Mouse (Mus musculus): ENCODE data around the gene Alad. TPM values are rescaled to one million over a fixed set of nuclear protein-coding genes. Genes with fewer than 3 reads are reported as not detected.
A peak's percentile ranks its signal among the peaks of the same experiment; 100 is the strongest.

Alad gene
- polyA plus RNA-seq, 1 experiment from 2014 or later: 156 TPM

- 79% methylated on average over 2 of the region's 2 CpGs for WGBS
- H3K4me2 ChIP-seq (replicated peaks; ENCODE audit: low read depth): no peak overlapping the region
- no peak overlapping the region for H3K27ac ChIP-seq (ENCODE audit: low read depth, low read length)
- H3K27me3 ChIP-seq (replicated peaks; ENCODE audit: control insufficient read depth, insufficient read depth, low read length): no peaks in the 10 kb centered on the region
- no peak for ATAC-seq
- no peaks in the 10 kb centered on the region for H3K9me3 ChIP-seq (ENCODE audit: control insufficient read depth)
- H3K4me1 ChIP-seq (replicated peaks; ENCODE audit: control insufficient read depth, insufficient read depth, low read length): peaks cover 7% of the 10 kb centered on the region; the same call in 1 of the 2 replicates
- no peak for TF ChIP-seq CTCF (IDR thresholded peaks at IDR 0.05; ENCODE audit: low read depth)
- no peak overlapping the region for H3K4me3 ChIP-seq (ENCODE audit: low read depth, low read length)
- no peak overlapping the region for H3K9ac ChIP-seq (ENCODE audit: low read depth, low read length)
- peaks cover 4% of the 10 kb centered on the region; the same call in 1 of the 2 replicates for H3K36me3 ChIP-seq (ENCODE audit: control insufficient read depth, insufficient read depth)
Measured at GRCm38 (mm10) chr4:62487914-62488313, 31.8 kb downstream of the Alad start.

- Histone ChIP-seq H3K4me2 (replicated peaks; ENCODE audit: low read depth) (no peak overlapping the region), H3K27me3 (replicated peaks; ENCODE audit: control insufficient read depth, insufficient read depth, low read length) (no peaks in the 10 kb centered on the region), H3K9ac (ENCODE audit: low read depth, low read length) (no peak overlapping the region), H3K27ac (ENCODE audit: low read depth, low read length) (no peak overlapping the region), H3K4me3 (ENCODE audit: low read depth, low read length) (no peak overlapping the region), H3K36me3 (ENCODE audit: control insufficient read depth, insufficient read depth) (peaks cover 4% of the 10 kb centered on the region; the same call in 1 of the 2 replicates), H3K9me3 (ENCODE audit: control insufficient read depth) (no peaks in the 10 kb centered on the region), H3K4me1 (replicated peaks; ENCODE audit: control insufficient read depth, insufficient read depth, low read length) (peaks cover 7% of the 10 kb centered on the region; the same call in 1 of the 2 replicates)
- WGBS: 90% methylated on average over 5 of the region's 5 CpGs
- TF ChIP-seq CTCF (IDR thresholded peaks at IDR 0.05; ENCODE audit: low read depth): no peak
- no peak for ATAC-seq
Measured at GRCm38 (mm10) chr4:62487172-62487571, 32.5 kb downstream of the Alad start.

- Histone ChIP-seq H3K9ac (ENCODE audit: low read depth, low read length) (no peak overlapping the region), H3K4me3 (ENCODE audit: low read depth, low read length) (no peak overlapping the region), H3K4me1 (replicated peaks; ENCODE audit: control insufficient read depth, insufficient read depth, low read length) (peaks cover 7% of the 10 kb centered on the region; the same call in 1 of the 2 replicates), H3K4me2 (replicated peaks; ENCODE audit: low read depth) (no peak overlapping the region), H3K9me3 (ENCODE audit: control insufficient read depth) (no peaks in the 10 kb centered on the region), H3K27me3 (replicated peaks; ENCODE audit: control insufficient read depth, insufficient read depth, low read length) (no peaks in the 10 kb centered on the region), H3K27ac (ENCODE audit: low read depth, low read length) (no peak overlapping the region), H3K36me3 (ENCODE audit: control insufficient read depth, insufficient read depth) (peaks cover 2% of the 10 kb centered on the region; the same call in 1 of the 2 replicates)
- no peak for ATAC-seq
- no peak for TF ChIP-seq CTCF (IDR thresholded peaks at IDR 0.05; ENCODE audit: low read depth)
- 95% methylated on average over 15 of the region's 15 CpGs for WGBS
Measured at GRCm38 (mm10) chr4:62486162-62486696, 33.5 kb downstream of the Alad start.

- Histone ChIP-seq H3K27ac (ENCODE audit: low read depth, low read length) (peak overlapping the region; percentile 68), H3K4me3 (ENCODE audit: low read depth, low read length) (no peak overlapping the region), H3K4me1 (replicated peaks; ENCODE audit: control insufficient read depth, insufficient read depth, low read length) (peaks cover 7% of the 10 kb centered on the region; the same call in 1 of the 2 replicates)
Measured at GRCm38 (mm10) chr4:62485450-62486161, 34.1 kb downstream of the Alad start.

GRCm38 (mm10) chr4:62484928-62485327 lies 34.8 kb downstream of the Alad start:
- TF ChIP-seq CTCF (IDR thresholded peaks at IDR 0.05; ENCODE audit: low read depth): no peak
- H3K4me2 ChIP-seq (replicated peaks; ENCODE audit: low read depth): no peak overlapping the region
- H3K9ac ChIP-seq (ENCODE audit: low read depth, low read length): no peak overlapping the region
- H3K4me1 ChIP-seq (replicated peaks; ENCODE audit: control insufficient read depth, insufficient read depth, low read length): peaks cover 7% of the 10 kb centered on the region; the same call in 1 of the 2 replicates
- H3K27ac ChIP-seq (ENCODE audit: low read depth, low read length): peak overlapping the region; percentile 68
- no peak overlapping the region for H3K4me3 ChIP-seq (ENCODE audit: low read depth, low read length)
- H3K9me3 ChIP-seq (ENCODE audit: control insufficient read depth): no peaks in the 10 kb centered on the region
- WGBS: 86% methylated on average over 3 of the region's 3 CpGs
- H3K36me3 ChIP-seq (ENCODE audit: control insufficient read depth, insufficient read depth): no peaks in the 10 kb centered on the region
- peak; percentile 57 for ATAC-seq
- no peaks in the 10 kb centered on the region for H3K27me3 ChIP-seq (replicated peaks; ENCODE audit: control insufficient read depth, insufficient read depth, low read length)

More at GRCm38 (mm10) chr4:62485450-62486161, 34.1 kb downstream of the Alad start:
- 57% methylated on average over 8 of the region's 8 CpGs for WGBS
- TF ChIP-seq CTCF (IDR thresholded peaks at IDR 0.05; ENCODE audit: low read depth): no peak
- Histone ChIP-seq H3K9me3 (ENCODE audit: control insufficient read depth) (no peaks in the 10 kb centered on the region), H3K27me3 (replicated peaks; ENCODE audit: control insufficient read depth, insufficient read depth, low read length) (no peaks in the 10 kb centered on the region), H3K9ac (ENCODE audit: low read depth, low read length) (no peak overlapping the region), H3K36me3 (ENCODE audit: control insufficient read depth, insufficient read depth) (no peaks in the 10 kb centered on the region), H3K4me2 (replicated peaks; ENCODE audit: low read depth) (no peak overlapping the region)
- ATAC-seq: peak; percentile 65

- Histone ChIP-seq H3K4me1 (replicated peaks; ENCODE audit: control insufficient read depth, insufficient read depth, low read length) (peaks cover 7% of the 10 kb centered on the region; the same call in 1 of the 2 replicates), H3K27ac (ENCODE audit: low read depth, low read length) (no peak overlapping the region), H3K36me3 (ENCODE audit: control insufficient read depth, insufficient read depth) (no peaks in the 10 kb centered on the region), H3K27me3 (replicated peaks; ENCODE audit: control insufficient read depth, insufficient read depth, low read length) (no peaks in the 10 kb centered on the region), H3K4me2 (replicated peaks; ENCODE audit: low read depth) (peak overlapping the region; percentile 91), H3K9ac (ENCODE audit: low read depth, low read length) (no peak overlapping the region), H3K4me3 (ENCODE audit: low read depth, low read length) (peak overlapping the region; percentile 60), H3K9me3 (ENCODE audit: control insufficient read depth) (no peaks in the 10 kb centered on the region)
- no peak for TF ChIP-seq CTCF (IDR thresholded peaks at IDR 0.05; ENCODE audit: low read depth)
- 20% methylated on average over 10 of the region's 10 CpGs for WGBS
- no peak for ATAC-seq
Measured at GRCm38 (mm10) chr4:62480709-62481605, 38.8 kb downstream of the Alad start.
